Mouse (Mus musculus) liver, embryonic 14.5 days (tissue): ENCODE data around the gene Prex1.

Source experiments
- CTCF ChIP-seq: IDR thresholded peaks from 2 replicates; pipeline ENCODE4 v1.5.1; 2016; ENCODE audit warnings: antibody characterized with exemption, low read depth, control low read depth
- EP300 ChIP-seq: IDR thresholded peaks from 2 replicates; pipeline ENCODE4 v1.6.1; 2016; ENCODE audit warnings: antibody characterized with exemption, low read depth

DNA sequence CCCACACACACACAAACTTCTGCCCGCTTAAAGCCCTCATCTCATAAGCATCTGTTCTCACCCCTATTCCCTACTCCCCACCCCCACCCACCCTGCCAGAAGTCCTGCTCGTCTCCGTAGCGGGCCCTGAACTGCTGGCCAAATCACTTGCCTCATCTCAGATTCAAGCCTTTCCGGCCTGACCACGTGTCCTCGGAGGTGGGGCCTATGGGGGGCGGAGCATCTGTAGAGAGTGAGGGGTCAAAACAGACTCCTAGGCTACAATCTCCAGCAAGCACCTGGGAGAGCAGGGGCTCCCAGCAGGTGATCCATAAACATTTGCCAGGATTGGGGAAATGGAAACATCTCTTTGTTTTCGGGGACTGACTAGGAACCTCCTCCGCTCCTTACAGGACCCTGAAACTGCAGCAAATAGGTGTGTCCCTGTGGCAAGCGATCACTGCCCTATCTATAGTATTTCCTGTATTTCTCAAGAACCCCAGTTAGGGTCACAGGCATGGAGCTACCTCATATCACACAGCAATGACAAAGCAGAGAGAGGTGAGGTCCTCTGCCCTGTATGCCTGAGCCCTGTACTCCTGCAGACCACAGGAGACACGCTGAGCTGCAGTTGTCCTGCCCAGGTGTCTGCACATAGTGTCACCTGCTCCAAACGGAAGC lies 29.6 kb downstream of the Prex1 start:
- TF ChIP-seq CTCF (no peak), EP300 (no peak)
